Mouse (Mus musculus) limb, embryonic 13.5 days (tissue): ENCODE measurements at regions not wholly inside any gene's neighbourhood (a gene's known extent, or its start where the extent isn't known, plus 50 kb on each side); places are given as distances from the start of the nearest gene placed in this dataset.

Experiments used
- ATAC-seq: fragments of 200-750 bp; cut with Nextera tagmentation; 2 replicates; pipeline ENCODE4 v1.8.0; 2017; ENCODE audit warnings: low read depth, moderate number of reproducible peaks, moderate TSS enrichment; ENCODE audit not compliant: low FRiP score
- H3K27ac ChIP-seq: fragments of 300-500 bp; sonication (generic); 2 replicates; pipeline ENCODE4 v1.5.1; 2015; ENCODE audit warnings: inconsistent platforms, mild to moderate bottlenecking, moderate library complexity
- H3K27me3 ChIP-seq: fragments of 300-500 bp; sonication (generic); 2 replicates; pipeline ENCODE4 v1.6.1; 2015; ENCODE audit warnings: mild to moderate bottlenecking, inconsistent platforms
- H3K36me3 ChIP-seq: fragments of 300-500 bp; sonication (generic); 2 replicates; pipeline ENCODE4 v1.6.1; 2015; ENCODE audit warnings: inconsistent platforms, mild to moderate bottlenecking, moderate library complexity
- H3K4me1 ChIP-seq: fragments of 300-500 bp; sonication (generic); 2 replicates; pipeline ENCODE4 v1.6.1; 2015; ENCODE audit warnings: inconsistent platforms
- H3K4me2 ChIP-seq: fragments of 300-500 bp; sonication (generic); replicated peaks from 2 replicates; pipeline ENCODE4 v1.6.1; 2015; ENCODE audit warnings: inconsistent platforms, mild to moderate bottlenecking, moderate library complexity
- H3K4me3 ChIP-seq: fragments of 300-500 bp; sonication (generic); 2 replicates; pipeline ENCODE4 v1.5.1; 2015; ENCODE audit warnings: moderate library complexity, mild to moderate bottlenecking, inconsistent platforms
- H3K9ac ChIP-seq: fragments of 300-500 bp; sonication (generic); 2 replicates; pipeline ENCODE4 v1.6.1; 2015; ENCODE audit warnings: mild to moderate bottlenecking, inconsistent platforms
- H3K9me3 ChIP-seq: fragments of 300-500 bp; sonication (generic); 2 replicates; pipeline ENCODE4 v1.6.1; 2016; ENCODE audit warnings: inconsistent platforms
- WGBS: fragments of 180-500 bp; shearing (Covaris S2); methylation state at CpG from one replicate; pipeline ENCODE4 v1.1.7; 2015; 5-methylcytosine and 5-hydroxymethylcytosine counted together

- WGBS: 82% methylated on average over 7 of the region's 7 CpGs
- no peak for ATAC-seq
- H3K36me3 ChIP-seq: no peaks in the 10 kb centered on the region
- H3K4me1 ChIP-seq: no peaks in the 10 kb centered on the region
- no peak overlapping the region for H3K4me3 ChIP-seq
- H3K9ac ChIP-seq: no peak overlapping the region
- H3K4me2 ChIP-seq: no peak overlapping the region
- no peaks in the 10 kb centered on the region for H3K9me3 ChIP-seq
- H3K27ac ChIP-seq: no peak overlapping the region
- H3K27me3 ChIP-seq: 0 out of 2 replicates have a peak, but pooled peaks cover 7% of the 10 kb centered on the region
Measured at GRCm38 (mm10) chr11:34888374-34889136, 55.1 kb upstream of the Spdl1 start.

GRCm38 (mm10) chr11:34887587-34887986 is 54.1 kb upstream of the Spdl1 start:
- Histone ChIP-seq H3K4me1 (no peaks in the 10 kb centered on the region), H3K27me3 (0 out of 2 replicates have a peak, but pooled peaks cover 3% of the 10 kb centered on the region), H3K9me3 (no peaks in the 10 kb centered on the region), H3K9ac (no peak overlapping the region), H3K36me3 (no peaks in the 10 kb centered on the region), H3K27ac (no peak overlapping the region), H3K4me3 (no peak overlapping the region), H3K4me2 (no peak overlapping the region)
- WGBS: 80% methylated on average over 3 of the region's 3 CpGs
- no peak for ATAC-seq
